Mouse (Mus musculus) layer of hippocampus, adult 2 months (tissue): ENCODE data around the gene Gm29427. TPM values are rescaled to one million over a fixed set of nuclear protein-coding genes. Genes with fewer than 3 reads are reported as not detected.

Experiments used
- DNase-seq, 2 experiments: peaks; one replicate each; pipeline ENCODE4 v3.0.0; 2022; ENCODE audit warnings: low spot score in 2 of 2
- H3K27ac ChIP-seq: fragments of 200-600 bp; 2 replicates; pipeline ENCODE4 v1.8.1; 2022
- H3K4me3 ChIP-seq: fragments of 200-600 bp; 2 replicates; pipeline ENCODE4 v1.8.1; 2022; ENCODE audit warnings: mild to moderate bottlenecking
- CTCF ChIP-seq: fragments of 200-600 bp; conservative IDR thresholded peaks from 2 replicates; pipeline ENCODE4 v1.8.1; 2022; ENCODE audit warnings: antibody characterized with exemption, mild to moderate bottlenecking, moderate library complexity
- long read RNA-seq, 2 experiments: library from polyadenylated mRNA; stranded (forward); transcript quantifications; one replicate each; pipeline ENCODE4 v2.0.0; 2021; ENCODE audit warnings: borderline mapping rate in 2 of 2
- total RNA-seq, 2 experiments: library from RNA; stranded (reverse); gene quantifications; 2 replicates each; pipeline ENCODE4 v1.2.3; 2021

Gm29427 gene
- total RNA-seq = not detected
- long read RNA-seq, experiment 1, partial matches to known transcripts = 1 of 1 reads
- long read RNA-seq, experiment 1, other reads (novel, unspliced or antisense) = 0 of 1 reads
- long read RNA-seq, experiment 2 = 0 reads

GRCm38 (mm10) chr1:130715561-130716217, at the start of gene Gm29427:
Gene Gm29427, minus strand, starts transcription at chr1:130715799.
- H3K27ac ChIP-seq = peak within 1 kb of the TSS; percentile 95
- DNase-seq = peak; percentile 90 to 91
- TF ChIP-seq CTCF = no peak

DNA sequence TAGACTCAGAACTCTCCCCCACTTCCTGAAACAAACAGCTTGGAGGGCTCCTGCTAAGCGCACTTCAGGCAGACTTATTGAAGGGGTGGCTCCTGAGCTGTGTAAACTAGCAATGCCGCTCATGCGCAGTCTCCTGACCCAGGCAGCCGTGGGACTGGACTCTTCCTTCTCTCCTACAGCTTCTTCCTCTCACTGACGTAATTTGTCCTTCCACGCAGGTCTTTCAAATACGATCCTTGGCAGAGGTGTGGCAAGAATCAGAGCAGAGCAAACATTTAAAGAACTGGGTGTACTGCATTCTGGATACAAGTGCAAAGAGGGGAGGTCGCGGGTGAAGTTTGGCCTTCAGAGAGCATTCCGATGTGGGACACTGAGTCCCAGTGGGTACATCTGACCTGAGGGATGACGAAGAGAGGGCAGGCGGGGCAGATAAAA, 48.4 kb upstream of the Gm29427 start:
- DNase-seq = no peak
- Histone ChIP-seq H3K27ac (no peak overlapping the region), H3K4me3 (no peak overlapping the region)
- TF ChIP-seq CTCF = no peak

More at GRCm38 (mm10) chr1:130715561-130716217, at the start of gene Gm29427:
- peak within 1 kb of the TSS; percentile 100 for H3K4me3 ChIP-seq

- Histone ChIP-seq H3K27ac (no peak overlapping the region), H3K4me3 (no peak overlapping the region)
- TF ChIP-seq CTCF = no peak
- no peak for DNase-seq
Measured at GRCm38 (mm10) chr1:130762045-130762760, 46.6 kb upstream of the Gm29427 start.

- no peak for DNase-seq
- H3K4me3 ChIP-seq = no peak overlapping the region
- no peak for TF ChIP-seq CTCF
- no peak overlapping the region for H3K27ac ChIP-seq
Measured at GRCm38 (mm10) chr1:130761597-130761996, 46.0 kb upstream of the Gm29427 start.

DNA sequence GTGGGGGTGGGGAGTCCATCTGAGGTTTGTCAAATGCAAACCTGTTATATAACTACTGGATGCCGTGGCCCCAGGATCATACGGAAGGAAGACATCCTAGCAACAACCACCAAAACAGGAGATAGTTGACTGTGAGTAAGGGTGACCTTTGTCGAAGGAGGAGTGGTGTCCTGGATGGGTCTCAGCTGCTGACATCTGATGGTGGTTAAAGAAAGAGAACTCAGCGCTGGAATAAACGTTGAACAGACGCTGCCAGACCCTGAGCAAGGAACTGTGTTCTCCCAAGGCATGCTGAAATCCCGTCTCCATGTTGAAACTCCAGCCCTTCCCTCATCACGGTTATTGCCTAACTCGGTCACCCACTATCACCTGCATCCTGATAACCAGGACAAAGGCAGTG, 44.1 kb upstream of the Gm29427 start:
- TF ChIP-seq CTCF = no peak
- no peak for DNase-seq
- Histone ChIP-seq H3K4me3 (no peak overlapping the region), H3K27ac (no peak overlapping the region)

GRCm38 (mm10) chr1:130746819-130747218, 31.2 kb upstream of the Gm29427 start:
- H3K27ac ChIP-seq = no peak overlapping the region
- TF ChIP-seq CTCF = no peak
- DNase-seq = no peak
- H3K4me3 ChIP-seq = no peak overlapping the region

- DNase-seq = no peak
- no peak overlapping the region for H3K4me3 ChIP-seq
- H3K27ac ChIP-seq = no peak overlapping the region
- no peak for TF ChIP-seq CTCF
Measured at GRCm38 (mm10) chr1:130745591-130745990, 30.0 kb upstream of the Gm29427 start.

- H3K27ac ChIP-seq = no peak overlapping the region
- no peak for DNase-seq
- TF ChIP-seq CTCF = no peak
- no peak overlapping the region for H3K4me3 ChIP-seq
Measured at GRCm38 (mm10) chr1:130744961-130745360, 29.4 kb upstream of the Gm29427 start.

DNA sequence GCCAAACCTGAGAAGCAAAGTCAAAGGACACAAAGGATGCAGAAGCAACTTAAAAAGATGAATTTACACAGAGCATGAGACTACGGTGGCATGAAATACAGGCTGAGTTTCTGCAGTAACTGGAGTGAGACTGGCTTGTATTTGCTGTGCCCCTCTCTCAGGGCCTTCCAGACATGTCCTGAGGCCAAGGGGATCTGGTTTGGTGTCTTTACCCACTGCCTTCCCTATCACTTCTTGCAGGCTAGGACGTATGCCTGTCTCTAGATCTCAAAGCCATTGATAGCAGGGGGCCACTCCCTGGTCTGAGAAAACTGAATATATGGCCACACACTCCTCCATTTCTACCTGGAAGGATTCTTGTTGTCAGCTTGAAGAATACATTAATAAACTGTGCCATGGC, 28.6 kb upstream of the Gm29427 start:
- Histone ChIP-seq H3K27ac (no peak overlapping the region), H3K4me3 (no peak overlapping the region)
- DNase-seq = no peak
- TF ChIP-seq CTCF = no peak

DNA sequence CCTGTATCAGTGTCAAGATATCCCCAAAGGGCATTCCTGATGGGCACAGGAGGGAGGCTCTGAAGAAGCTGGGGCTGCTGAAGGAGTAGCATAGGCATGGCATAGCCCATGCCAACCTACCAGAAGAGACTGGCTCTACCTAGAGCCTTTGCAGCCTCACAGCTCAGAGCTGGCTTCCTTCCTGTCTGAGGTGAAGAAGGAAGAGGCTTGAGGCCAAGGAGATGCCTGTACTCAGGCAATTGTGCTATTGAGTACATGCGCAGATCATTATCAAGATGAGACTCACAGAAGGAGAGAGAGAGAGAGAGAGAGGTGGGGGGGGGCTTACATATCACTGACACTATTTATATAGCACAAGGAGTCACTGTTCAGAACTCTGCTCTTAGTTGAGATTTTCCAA, 28.2 kb upstream of the Gm29427 start:
- Histone ChIP-seq H3K4me3 (no peak overlapping the region), H3K27ac (no peak overlapping the region)
- no peak for DNase-seq
- no peak for TF ChIP-seq CTCF

DNA sequence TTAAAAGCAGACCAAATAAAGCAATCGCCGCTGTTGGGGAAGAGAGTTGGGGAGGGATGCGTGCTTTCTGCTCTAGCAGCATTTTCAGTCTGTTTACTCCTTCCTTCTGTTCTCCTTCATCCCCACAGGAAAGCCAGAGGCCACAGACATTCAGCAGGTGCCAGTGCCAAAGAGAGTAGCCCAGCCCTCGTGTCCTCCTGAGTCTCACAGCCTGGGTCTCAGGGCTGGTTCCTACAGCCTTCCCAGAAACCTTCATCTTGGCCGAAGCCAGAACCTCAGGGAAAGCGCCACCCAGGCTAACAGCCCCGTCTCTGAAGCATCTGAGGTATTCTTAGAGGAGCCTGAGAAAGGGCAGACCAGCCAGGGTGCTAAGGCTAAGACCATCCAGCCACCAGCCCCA, 26.6 kb upstream of the Gm29427 start:
- no peak for TF ChIP-seq CTCF
- DNase-seq = no peak
- Histone ChIP-seq H3K4me3 (no peak overlapping the region), H3K27ac (no peak overlapping the region)

- Histone ChIP-seq H3K4me3 (no peak overlapping the region), H3K27ac (peak overlapping the region; percentile 76; the same call in 1 of the 2 replicates)
- peak; percentile 46 to 70 for DNase-seq
- no peak for TF ChIP-seq CTCF
Measured at GRCm38 (mm10) chr1:130740781-130741720, 25.5 kb upstream of the Gm29427 start.
